Mouse (Mus musculus) olfactory bulb, adult 2 months (tissue): ENCODE results near the gene Olfr488.

Source experiments
- CTCF ChIP-seq: fragments of 200-500 bp; IDR thresholded peaks from 2 replicates; pipeline ENCODE4 v1.5.1; 2012; ENCODE audit warnings: low read depth, mild to moderate bottlenecking, low read length, moderate library complexity; ENCODE audit not compliant: insufficient read depth
- POLR2A ChIP-seq: fragments of 200-500 bp; IDR thresholded peaks from 2 replicates; pipeline ENCODE4 v1.6.1; 2012; ENCODE audit warnings: mild to moderate bottlenecking, low read depth, low read length, moderate library complexity; ENCODE audit not compliant: insufficient read depth

DNA sequence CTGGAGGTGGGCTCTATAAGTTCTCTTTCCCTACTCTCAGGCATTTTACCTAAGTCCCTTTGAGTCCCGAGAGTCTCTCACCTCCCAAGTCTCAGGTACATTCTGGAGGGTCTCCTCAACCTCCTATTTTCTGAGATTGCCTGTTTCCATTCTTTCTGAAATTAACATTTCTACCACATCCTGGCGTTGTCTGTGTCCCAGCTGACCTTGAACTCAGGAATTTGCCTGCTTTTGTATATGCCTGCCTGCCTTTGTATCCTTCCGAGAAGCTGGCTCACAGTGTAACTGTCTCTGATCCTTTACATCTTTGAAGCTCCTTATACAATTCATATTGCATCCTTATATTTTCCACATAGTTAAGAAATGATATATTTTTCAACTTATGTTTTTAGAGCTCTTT lies 24.6 kb downstream of the Olfr488 start:
- TF ChIP-seq POLR2A, result no peak
- TF ChIP-seq CTCF, result no peak
